Mouse (Mus musculus): ENCODE results near the gene Brd7.

The Brd7 gene

GRCm38 (mm10) chr8:88361708-88362428 lies at the start of gene Brd7:
Gene Brd7, minus strand, starts transcription at chr8:88362194.
- DNase-seq (ENCODE audit: extremely low spot score, low spot score): peak; percentile 89

GRCm38 (mm10) chr8:88411461-88411860 lies 49.5 kb upstream of the Brd7 start:
- peak; percentile 30 for DNase-seq (ENCODE audit: extremely low spot score, low spot score)

GRCm38 (mm10) chr8:88409401-88409940 lies 47.5 kb upstream of the Brd7 start:
- DNase-seq (ENCODE audit: extremely low spot score, low spot score): no peak

GRCm38 (mm10) chr8:88407716-88408115 lies 45.7 kb upstream of the Brd7 start:
- DNase-seq (ENCODE audit: extremely low spot score, low spot score): no peak

GRCm38 (mm10) chr8:88398060-88398459 lies 36.1 kb upstream of the Brd7 start:
- no peak for DNase-seq (ENCODE audit: extremely low spot score, low spot score)

GRCm38 (mm10) chr8:88393298-88393697 lies 31.3 kb upstream of the Brd7 start:
- DNase-seq (ENCODE audit: extremely low spot score, low spot score): no peak

GRCm38 (mm10) chr8:88390749-88391148 lies 28.8 kb upstream of the Brd7 start:
- no peak for DNase-seq (ENCODE audit: extremely low spot score, low spot score)

GRCm38 (mm10) chr8:88388691-88389239 lies 26.8 kb upstream of the Brd7 start:
- no peak for DNase-seq (ENCODE audit: extremely low spot score, low spot score)

- DNase-seq (ENCODE audit: extremely low spot score, low spot score): no peak
Measured at GRCm38 (mm10) chr8:88387874-88388273, 25.9 kb upstream of the Brd7 start.

GRCm38 (mm10) chr8:88383164-88383556 lies 21.2 kb upstream of the Brd7 start:
- no peak for DNase-seq (ENCODE audit: extremely low spot score, low spot score)

- DNase-seq (ENCODE audit: extremely low spot score, low spot score): no peak
Measured at GRCm38 (mm10) chr8:88382311-88383163, 20.5 kb upstream of the Brd7 start.

- no peak for DNase-seq (ENCODE audit: extremely low spot score, low spot score)
Measured at GRCm38 (mm10) chr8:88380497-88380896, 18.5 kb upstream of the Brd7 start.

- no peak for DNase-seq (ENCODE audit: extremely low spot score, low spot score)
Measured at GRCm38 (mm10) chr8:88376836-88377582, 15.0 kb upstream of the Brd7 start.

GRCm38 (mm10) chr8:88371522-88371921 lies 9.5 kb upstream of the Brd7 start:
- DNase-seq (ENCODE audit: extremely low spot score, low spot score): no peak

- no peak for DNase-seq (ENCODE audit: extremely low spot score, low spot score)
Measured at GRCm38 (mm10) chr8:88369805-88370204, 7.8 kb upstream of the Brd7 start.

- peak; percentile 39 for DNase-seq (ENCODE audit: extremely low spot score, low spot score)
Measured at GRCm38 (mm10) chr8:88369221-88369620, 7.2 kb upstream of the Brd7 start.

GRCm38 (mm10) chr8:88362446-88363150 lies 604 bp upstream of the Brd7 start:
- no peak for DNase-seq (ENCODE audit: extremely low spot score, low spot score)

- DNase-seq (ENCODE audit: extremely low spot score, low spot score): no peak
Measured at GRCm38 (mm10) chr8:88361044-88361707, 818 bp downstream of the Brd7 start.

- no peak for DNase-seq (ENCODE audit: extremely low spot score, low spot score)
Measured at GRCm38 (mm10) chr8:88359959-88360358, 2.0 kb downstream of the Brd7 start.

GRCm38 (mm10) chr8:88357946-88358345 lies 4.0 kb downstream of the Brd7 start:
- no peak for DNase-seq (ENCODE audit: extremely low spot score, low spot score)
